Mouse (Mus musculus) midbrain, embryonic 13.5 days (tissue): ENCODE results near the gene Kcnq1. TPM values are rescaled to one million over a fixed set of nuclear protein-coding genes. Genes with fewer than 3 reads are reported as not detected.

Experiments used
- ATAC-seq: fragments of 200-750 bp; cut with Nextera tagmentation; 2 replicates; pipeline ENCODE4 v1.8.0; 2017; ENCODE audit warnings: mild to moderate bottlenecking, moderate TSS enrichment, moderate library complexity
- H3K27ac ChIP-seq: fragments of 300-500 bp; sonication (generic); 2 replicates; pipeline ENCODE4 v1.5.1; 2015; ENCODE audit warnings: inconsistent platforms, mild to moderate bottlenecking, moderate library complexity
- H3K27me3 ChIP-seq: fragments of 300-500 bp; sonication (generic); 2 replicates; pipeline ENCODE4 v1.6.1; 2015; ENCODE audit warnings: mild to moderate bottlenecking, inconsistent platforms
- H3K36me3 ChIP-seq: fragments of 300-500 bp; sonication (generic); 2 replicates; pipeline ENCODE4 v1.6.1; 2015; ENCODE audit warnings: mild to moderate bottlenecking, inconsistent platforms
- H3K4me1 ChIP-seq: fragments of 300-500 bp; sonication (generic); replicated peaks from 2 replicates; pipeline ENCODE4 v1.6.1; 2015; ENCODE audit warnings: inconsistent platforms
- H3K4me2 ChIP-seq: fragments of 300-500 bp; sonication (generic); replicated peaks from 2 replicates; pipeline ENCODE4 v1.6.1; 2015; ENCODE audit warnings: moderate library complexity, mild to moderate bottlenecking, inconsistent platforms
- H3K4me3 ChIP-seq: fragments of 300-500 bp; sonication (generic); replicated peaks from 2 replicates; pipeline ENCODE4 v1.5.1; 2015; ENCODE audit warnings: mild to moderate bottlenecking, inconsistent platforms
- H3K9ac ChIP-seq: fragments of 300-500 bp; sonication (generic); replicated peaks from 2 replicates; pipeline ENCODE4 v1.6.1; 2015; ENCODE audit warnings: mild to moderate bottlenecking, inconsistent platforms
- H3K9me3 ChIP-seq: fragments of 300-500 bp; sonication (generic); 2 replicates; pipeline ENCODE4 v1.6.1; 2016; ENCODE audit warnings: mild to moderate bottlenecking, inconsistent platforms
- WGBS: fragments of 180-500 bp; shearing (Covaris S2); methylation state at CpG from one replicate; pipeline ENCODE4 v1.1.7; 2015; 5-methylcytosine and 5-hydroxymethylcytosine counted together
- polyA plus RNA-seq: library from polyadenylated mRNA; unstranded; fragments of >200 nt; fragmentation: Nextera tagmentation; extraction: Ambion mirVana; gene quantifications from 2 replicates; pipeline ENCODE4 v1.2.1, GENCODE M21; 2015

The Kcnq1 gene
- polyA plus RNA-seq, 1 experiment from 2014 or later: 0.89 TPM

GRCm38 (mm10) chr7:143419585-143420160, 313.5 kb downstream of the Kcnq1 start:
- H3K27ac ChIP-seq: no peak overlapping the region
- H3K36me3 ChIP-seq: no peaks in the 10 kb centered on the region
- ATAC-seq: no peak
- H3K4me3 ChIP-seq: no peak overlapping the region
- no peak overlapping the region for H3K4me2 ChIP-seq
- 0 out of 2 replicates have a peak, but pooled peaks cover 4% of the 10 kb centered on the region for H3K27me3 ChIP-seq
- 81% methylated on average over 4 of the region's 4 CpGs for WGBS
- H3K9me3 ChIP-seq: no peaks in the 10 kb centered on the region
- peaks cover 4% of the 10 kb centered on the region; the same call in 1 of the 2 replicates for H3K4me1 ChIP-seq
- H3K9ac ChIP-seq: no peak overlapping the region

- Histone ChIP-seq H3K4me1 (peaks cover 28% of the 10 kb centered on the region), H3K4me2 (peak overlapping the region; percentile 19; the same call in 1 of the 2 replicates), H3K27me3 (peaks cover 4% of the 10 kb centered on the region; the same call in 1 of the 2 replicates), H3K27ac (peak overlapping the region; percentile 72), H3K9me3 (no peaks in the 10 kb centered on the region), H3K36me3 (no peaks in the 10 kb centered on the region), H3K4me3 (no peak overlapping the region), H3K9ac (no peak overlapping the region; the same call in 1 of the 2 replicates)
- WGBS: 14% methylated on average over 23 of the region's 23 CpGs
- ATAC-seq: peak; percentile 86
Measured at GRCm38 (mm10) chr7:143428142-143428813, 322.1 kb downstream of the Kcnq1 start.

- H3K9me3 ChIP-seq: no peaks in the 10 kb centered on the region
- WGBS: 18% methylated on average over 2 of the region's 2 CpGs
- H3K4me2 ChIP-seq: peak overlapping the region; percentile 19; the same call in 1 of the 2 replicates
- H3K4me3 ChIP-seq: no peak overlapping the region
- peaks cover 4% of the 10 kb centered on the region; the same call in 1 of the 2 replicates for H3K27me3 ChIP-seq
- no peak overlapping the region; the same call in 1 of the 2 replicates for H3K9ac ChIP-seq
- ATAC-seq: peak; percentile 53; the same call in 1 of the 2 replicates
- no peaks in the 10 kb centered on the region for H3K36me3 ChIP-seq
- peaks cover 32% of the 10 kb centered on the region for H3K4me1 ChIP-seq
- H3K27ac ChIP-seq: peak overlapping the region; percentile 72
Measured at GRCm38 (mm10) chr7:143428814-143429499, 322.8 kb downstream of the Kcnq1 start.

- 88% methylated on average over 1 of the region's 1 CpGs for WGBS
- H3K4me2 ChIP-seq: no peak overlapping the region
- H3K9ac ChIP-seq: no peak overlapping the region
- 0 out of 2 replicates have a peak, but pooled peaks cover 4% of the 10 kb centered on the region for H3K27me3 ChIP-seq
- no peaks in the 10 kb centered on the region for H3K36me3 ChIP-seq
- ATAC-seq: no peak
- H3K9me3 ChIP-seq: no peaks in the 10 kb centered on the region
- no peak overlapping the region for H3K27ac ChIP-seq
- no peak overlapping the region for H3K4me3 ChIP-seq
- H3K4me1 ChIP-seq: peaks cover 36% of the 10 kb centered on the region
Measured at GRCm38 (mm10) chr7:143432631-143433030, 326.5 kb downstream of the Kcnq1 start.

- Histone ChIP-seq H3K4me1 (peaks cover 35% of the 10 kb centered on the region), H3K36me3 (no peaks in the 10 kb centered on the region), H3K9ac (no peak overlapping the region), H3K27me3 (0 out of 2 replicates have a peak, but pooled peaks cover 4% of the 10 kb centered on the region), H3K4me3 (no peak overlapping the region), H3K4me2 (no peak overlapping the region), H3K27ac (no peak overlapping the region), H3K9me3 (no peaks in the 10 kb centered on the region)
- ATAC-seq: no peak
- 57% methylated on average over 7 of the region's 7 CpGs for WGBS
Measured at GRCm38 (mm10) chr7:143433331-143433730, 327.2 kb downstream of the Kcnq1 start.

- Histone ChIP-seq H3K9me3 (no peaks in the 10 kb centered on the region), H3K36me3 (no peaks in the 10 kb centered on the region), H3K27ac (peak overlapping the region; percentile 76), H3K9ac (peak overlapping the region; percentile 78), H3K4me2 (peak overlapping the region; percentile 80), H3K4me1 (peaks cover 35% of the 10 kb centered on the region), H3K4me3 (peak overlapping the region; percentile 44), H3K27me3 (0 out of 2 replicates have a peak, but pooled peaks cover 15% of the 10 kb centered on the region)
- peak; percentile 79 for ATAC-seq
- WGBS: 19% methylated on average over 14 of the region's 18 CpGs
Measured at GRCm38 (mm10) chr7:143437231-143437893, 331.2 kb downstream of the Kcnq1 start.

GRCm38 (mm10) chr7:143437894-143438581, 331.9 kb downstream of the Kcnq1 start:
- WGBS: under 1% methylated on average over 40 of the region's 63 CpGs
- peaks cover 19% of the 10 kb centered on the region; the same call in 1 of the 2 replicates for H3K27me3 ChIP-seq
- peak; percentile 87 for ATAC-seq
- H3K4me3 ChIP-seq: peak overlapping the region; percentile 44
- H3K36me3 ChIP-seq: no peaks in the 10 kb centered on the region
- H3K9ac ChIP-seq: peak overlapping the region; percentile 78
- H3K4me2 ChIP-seq: peak overlapping the region; percentile 80
- no peaks in the 10 kb centered on the region for H3K9me3 ChIP-seq
- peaks cover 33% of the 10 kb centered on the region for H3K4me1 ChIP-seq
- peak overlapping the region; percentile 76 for H3K27ac ChIP-seq

GRCm38 (mm10) chr7:143438965-143439364, 332.8 kb downstream of the Kcnq1 start:
- H3K36me3 ChIP-seq: no peaks in the 10 kb centered on the region
- no peaks in the 10 kb centered on the region for H3K9me3 ChIP-seq
- no peak for ATAC-seq
- WGBS: 62% methylated on average over 1 of the region's 1 CpGs
- peaks cover 25% of the 10 kb centered on the region; the same call in 1 of the 2 replicates for H3K27me3 ChIP-seq
- H3K4me2 ChIP-seq: peak overlapping the region; percentile 80
- no peak overlapping the region for H3K4me3 ChIP-seq
- H3K27ac ChIP-seq: no peak overlapping the region
- no peak overlapping the region for H3K9ac ChIP-seq
- peaks cover 36% of the 10 kb centered on the region for H3K4me1 ChIP-seq

GRCm38 (mm10) chr7:143444580-143444954, 338.4 kb downstream of the Kcnq1 start:
- Histone ChIP-seq H3K4me3 (no peak overlapping the region), H3K36me3 (no peaks in the 10 kb centered on the region), H3K9ac (no peak overlapping the region), H3K9me3 (no peaks in the 10 kb centered on the region), H3K27ac (peak overlapping the region; percentile 90), H3K4me2 (peak overlapping the region; percentile 60), H3K27me3 (peaks cover 25% of the 10 kb centered on the region; the same call in 1 of the 2 replicates), H3K4me1 (peaks cover 43% of the 10 kb centered on the region)
- WGBS: 12% methylated on average over 8 of the region's 8 CpGs
- peak; percentile 1; the same call in 1 of the 2 replicates for ATAC-seq

GRCm38 (mm10) chr7:143444955-143445648, 338.9 kb downstream of the Kcnq1 start:
- 1% methylated on average over 55 of the region's 55 CpGs for WGBS
- H3K27ac ChIP-seq: peak overlapping the region; percentile 90
- H3K27me3 ChIP-seq: peaks cover 24% of the 10 kb centered on the region; the same call in 1 of the 2 replicates

More at GRCm38 (mm10) chr7:143444955-143445648, 338.9 kb downstream of the Kcnq1 start:
- Histone ChIP-seq H3K4me2 (peak overlapping the region; percentile 60), H3K9ac (peak overlapping the region; percentile 69), H3K9me3 (no peaks in the 10 kb centered on the region), H3K4me1 (peaks cover 42% of the 10 kb centered on the region), H3K36me3 (no peaks in the 10 kb centered on the region), H3K4me3 (peak overlapping the region; percentile 38)
- ATAC-seq: peak; percentile 65
